Mouse (Mus musculus): ENCODE measurements around the gene Zfp651.

Gene Zfp651

DNA sequence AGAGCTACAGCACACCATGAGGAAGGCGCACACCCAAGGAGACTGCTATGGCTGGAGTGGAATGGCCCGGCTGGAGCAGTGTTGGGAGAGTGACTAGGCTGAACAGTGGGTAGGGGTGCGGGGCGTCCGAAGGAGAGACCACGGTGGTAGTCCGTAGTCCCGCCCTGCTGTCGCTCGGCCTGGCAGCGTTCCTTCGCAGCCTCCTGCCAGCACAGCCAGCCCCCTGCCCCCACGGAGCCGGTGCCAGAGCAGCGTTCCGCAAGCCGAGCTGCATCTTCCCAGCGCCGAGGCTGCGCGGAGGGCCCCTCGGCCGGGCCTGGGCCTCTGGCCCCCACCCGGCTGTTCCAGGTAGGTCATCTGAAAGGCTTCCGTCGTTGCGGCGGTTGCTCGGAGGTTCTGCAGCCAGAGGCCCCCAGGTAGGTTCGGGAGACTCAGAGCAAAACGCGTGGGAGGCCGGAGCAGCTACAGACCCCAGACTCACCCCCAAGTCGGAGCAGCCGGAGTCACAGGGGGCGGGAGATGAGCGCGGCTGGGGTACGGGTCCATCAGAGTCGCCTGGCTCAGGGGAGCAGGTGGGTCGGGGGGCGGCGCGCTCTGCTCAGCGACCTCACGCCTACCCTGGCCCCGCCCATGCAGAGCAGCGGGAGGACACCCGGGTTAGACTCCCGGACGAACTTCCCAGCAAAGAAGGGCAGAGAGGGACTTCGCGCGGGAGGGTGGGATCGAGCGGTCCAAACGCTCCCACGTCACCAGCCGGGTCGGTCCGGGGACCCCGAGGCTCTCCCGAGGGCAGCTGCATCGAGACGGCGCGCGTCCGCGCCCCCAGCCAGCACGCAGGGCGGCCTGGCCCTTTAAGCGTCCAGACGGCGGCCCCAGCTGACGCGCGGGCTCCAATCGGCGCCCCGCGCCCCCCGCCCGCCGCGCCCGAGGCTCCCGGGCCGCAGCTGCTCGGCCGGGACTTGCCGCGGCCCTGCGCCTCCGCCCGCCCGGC is at the start of gene Zfp651:
Zfp651 (plus strand) TSS at position 240 of the 991 bp plus-strand sequence.
- in situ Hi-C loops (cut with MboI; ENCODE audit: low pct_unique_long_range_greater_than_20kb in 1 of 2, low sequenced_read_pairs in 2 of 2, unreplicated experiment in 1 of 2), result no loop called here

DNA sequence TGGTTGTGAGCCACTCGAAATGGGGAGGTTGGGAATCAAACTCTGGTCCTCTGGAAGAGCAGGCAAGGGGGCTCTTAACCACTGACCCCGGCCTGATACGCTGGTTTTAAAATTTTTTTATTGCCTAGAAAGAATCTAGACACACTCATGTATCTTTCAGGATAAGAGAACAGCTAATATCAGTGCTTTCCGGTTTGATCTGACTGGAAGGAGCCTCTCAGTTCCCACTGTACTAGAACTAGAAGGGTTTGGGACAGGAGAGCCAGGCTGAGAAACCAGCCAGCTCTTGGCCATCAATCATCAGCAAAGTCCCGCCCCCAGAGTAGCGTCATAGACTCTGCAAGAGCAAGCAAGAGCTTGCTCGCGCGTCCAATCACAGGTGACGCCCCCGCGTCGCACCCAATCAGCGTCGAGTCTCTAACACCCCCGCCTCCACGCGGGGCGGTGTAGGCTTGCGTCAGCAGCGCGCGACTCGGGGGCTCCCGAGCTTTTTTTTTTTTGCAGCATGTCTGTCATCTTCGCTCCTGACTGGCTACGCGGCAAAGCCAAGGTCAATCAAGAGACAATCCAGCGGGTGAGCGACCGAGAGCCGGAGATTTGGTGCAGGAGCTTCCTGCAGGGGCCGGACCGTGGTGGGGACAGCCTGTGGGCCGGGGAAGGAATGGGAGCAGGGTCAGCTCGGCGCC is 49.1 kb upstream of the Zfp651 start, which contains the start of gene Ss18l2:
Ss18l2 (plus strand) TSS at position 432 of the 686 bp plus-strand sequence.
- in situ Hi-C loops (cut with MboI; ENCODE audit: low pct_unique_long_range_greater_than_20kb in 1 of 2, low sequenced_read_pairs in 2 of 2, unreplicated experiment in 1 of 2), result no loop called here

DNA sequence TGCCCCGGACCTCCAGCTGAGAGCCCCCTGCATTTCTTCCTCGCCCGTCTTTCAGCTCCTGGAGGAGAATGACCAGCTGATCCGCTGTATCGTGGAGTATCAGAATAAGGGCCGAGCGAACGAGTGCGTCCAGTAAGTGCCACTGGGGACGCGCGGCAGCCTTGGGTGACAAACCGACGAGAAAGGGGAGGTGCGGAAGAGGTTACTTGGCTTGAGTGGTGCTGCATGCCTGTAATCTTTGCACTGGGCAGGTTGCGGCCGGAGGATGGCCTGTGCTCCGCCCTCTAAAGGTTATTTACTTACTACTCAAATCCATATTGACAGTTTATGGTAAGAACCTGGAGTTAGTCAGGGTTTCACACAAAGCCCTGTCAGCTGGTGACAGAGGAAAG is 48.5 kb upstream of the Zfp651 start:
- in situ Hi-C loops (cut with MboI; ENCODE audit: low pct_unique_long_range_greater_than_20kb in 1 of 2, low sequenced_read_pairs in 2 of 2, unreplicated experiment in 1 of 2), result no loop called here

DNA sequence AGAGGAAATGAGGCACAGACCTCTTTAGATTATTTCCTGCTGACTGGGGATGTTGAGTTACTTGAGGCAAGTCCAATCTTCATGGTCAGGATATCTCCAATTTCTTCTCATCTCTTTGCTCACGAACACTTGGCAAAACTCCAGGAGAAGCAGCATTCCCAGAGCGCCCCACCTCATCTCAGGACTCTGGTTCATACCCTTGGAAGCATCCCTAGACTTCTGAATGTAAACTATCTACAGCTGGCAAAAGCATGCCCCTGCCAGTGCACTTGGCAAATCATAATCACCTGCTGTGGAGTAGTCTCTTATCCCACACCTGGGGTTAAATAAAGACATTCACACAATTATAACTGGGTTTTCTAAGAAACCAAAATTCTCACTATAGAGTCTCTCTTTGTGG is 42.1 kb upstream of the Zfp651 start:
- in situ Hi-C loops (cut with MboI; ENCODE audit: low pct_unique_long_range_greater_than_20kb in 1 of 2, low sequenced_read_pairs in 2 of 2, unreplicated experiment in 1 of 2), result no loop called here

DNA sequence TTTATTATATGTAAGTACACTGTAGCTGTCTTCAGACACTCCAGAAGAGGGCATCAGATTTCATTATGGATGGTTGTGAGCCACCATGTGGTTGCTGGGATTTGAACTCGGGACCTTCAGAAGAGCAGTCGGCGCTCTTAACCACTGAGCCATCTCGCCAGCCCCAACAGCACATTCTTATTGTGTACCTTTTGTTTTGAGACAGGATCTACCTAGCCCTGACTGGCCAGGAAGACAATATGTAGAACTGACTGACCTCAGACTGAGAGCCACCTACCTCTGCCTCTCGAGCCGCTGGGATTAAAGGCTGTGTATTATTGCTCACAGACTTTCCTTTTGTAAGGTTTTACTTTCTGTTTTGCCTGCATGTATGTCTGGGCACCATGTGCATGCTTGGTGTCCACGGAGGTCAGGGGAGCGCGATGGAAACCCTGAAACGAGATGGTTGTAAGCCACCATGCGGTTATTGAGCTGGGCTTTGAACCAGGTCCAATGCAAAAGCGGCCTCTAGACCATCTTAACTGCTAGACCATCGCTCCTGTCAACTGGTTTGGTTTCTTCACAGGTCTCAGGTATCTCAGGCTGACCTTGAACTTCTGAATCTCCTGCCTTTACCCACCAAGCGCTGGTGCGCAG is 40.9 kb upstream of the Zfp651 start:
- in situ Hi-C loops (cut with MboI; ENCODE audit: low pct_unique_long_range_greater_than_20kb in 1 of 2, low sequenced_read_pairs in 2 of 2, unreplicated experiment in 1 of 2), result no loop called here

DNA sequence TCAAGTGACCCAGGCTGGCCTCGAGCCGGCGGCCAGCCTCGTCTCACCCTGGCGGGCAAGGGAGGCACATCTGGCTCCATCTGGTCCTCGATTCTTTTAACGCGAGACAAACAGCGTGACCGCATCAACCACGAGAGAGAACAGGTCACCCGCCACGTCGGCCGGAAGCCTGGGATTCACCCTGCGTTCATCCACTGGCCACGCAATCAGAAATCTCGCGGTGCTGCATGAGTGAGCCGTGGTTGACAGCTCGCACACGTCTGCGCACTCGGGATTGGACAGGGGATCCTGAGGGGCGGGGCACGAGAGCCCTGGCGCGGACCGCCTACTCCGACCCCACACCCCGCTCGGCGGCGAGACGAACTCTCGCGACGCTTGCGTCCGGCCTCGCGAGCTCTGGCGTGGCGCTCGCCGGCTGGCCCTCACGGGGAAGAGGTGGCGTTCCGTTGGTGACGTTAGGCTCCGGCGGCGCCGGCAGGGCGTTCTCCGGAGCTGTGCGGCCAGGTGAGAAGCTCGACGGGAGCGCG is 40.3 kb upstream of the Zfp651 start, which contains the start of gene Nktr:
Nktr (plus strand) TSS at position 378 of the 527 bp plus-strand sequence.
- in situ Hi-C loops (cut with MboI; ENCODE audit: low pct_unique_long_range_greater_than_20kb in 1 of 2, low sequenced_read_pairs in 2 of 2, unreplicated experiment in 1 of 2), result no loop called here

DNA sequence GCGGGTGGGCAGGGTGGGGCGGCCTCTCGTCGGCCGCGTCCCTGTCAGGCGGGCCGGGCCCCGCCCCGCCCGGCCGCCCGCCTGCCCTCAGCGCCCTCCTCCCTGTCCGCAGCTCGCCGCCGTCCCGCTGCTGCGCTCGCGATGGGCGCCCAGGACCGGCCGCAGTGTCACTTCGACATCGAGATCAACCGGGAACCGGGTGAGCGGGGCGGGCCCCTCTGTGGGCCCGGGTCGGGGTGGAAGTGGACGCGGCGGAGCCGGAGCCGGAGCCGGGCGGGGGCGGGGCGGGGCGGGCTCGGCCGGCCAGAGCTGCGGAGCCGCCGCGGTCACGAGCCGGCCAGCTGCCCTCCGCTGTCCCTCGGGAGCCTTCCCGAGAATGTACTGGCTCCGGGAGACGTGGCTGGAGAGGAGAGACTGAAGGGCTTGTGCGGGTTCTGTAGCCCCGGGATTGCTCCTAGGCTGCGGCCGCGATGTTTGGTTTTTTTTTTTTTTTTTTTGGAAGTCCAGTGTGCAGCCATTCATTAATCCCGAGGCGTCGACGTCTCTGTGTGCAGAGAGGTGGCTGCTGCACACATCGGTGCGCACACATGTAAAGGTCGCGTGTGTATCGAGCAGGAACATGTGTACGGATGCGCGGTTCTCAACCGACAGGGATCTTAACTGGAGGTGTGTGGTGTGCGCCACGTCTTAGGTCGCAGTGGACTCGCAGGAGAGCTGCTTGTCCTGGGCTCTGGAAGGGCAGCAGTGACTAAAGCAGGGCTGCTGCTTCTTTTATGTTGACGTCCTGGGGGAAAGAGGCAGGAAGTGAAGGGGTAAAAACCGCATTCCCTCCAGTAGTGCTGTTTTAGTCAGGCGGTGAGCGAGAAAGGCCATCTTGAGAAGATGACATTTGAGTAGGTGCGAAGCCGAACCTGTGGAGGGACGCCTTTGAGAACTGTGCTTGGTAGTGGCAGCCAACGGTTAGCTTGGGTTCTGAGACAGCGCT is 39.5 kb upstream of the Zfp651 start:
- in situ Hi-C loops (cut with MboI; ENCODE audit: low pct_unique_long_range_greater_than_20kb in 1 of 2, low sequenced_read_pairs in 2 of 2, unreplicated experiment in 1 of 2), result no loop called here

DNA sequence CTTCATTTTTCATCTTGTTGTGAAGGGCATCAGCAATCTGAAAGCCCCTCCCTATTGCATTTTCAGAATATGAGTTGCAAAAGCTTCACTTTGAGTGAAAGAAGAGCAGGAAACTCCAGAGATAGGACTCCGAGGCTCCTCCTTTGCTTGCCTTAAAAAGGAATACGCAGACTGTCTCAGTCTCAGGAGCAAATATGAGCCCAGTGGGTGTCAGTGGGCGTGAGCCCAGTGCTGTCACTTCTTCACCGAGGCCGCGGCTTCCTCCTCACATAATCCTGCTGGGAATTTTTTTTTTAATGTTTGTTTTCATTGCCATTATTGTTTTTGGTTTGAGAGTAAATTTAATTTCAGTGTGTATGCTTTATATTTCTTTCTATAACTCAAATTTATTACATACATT is 18.6 kb upstream of the Zfp651 start:
- in situ Hi-C loops (cut with MboI; ENCODE audit: low pct_unique_long_range_greater_than_20kb in 1 of 2, low sequenced_read_pairs in 2 of 2, unreplicated experiment in 1 of 2), result no loop called here

DNA sequence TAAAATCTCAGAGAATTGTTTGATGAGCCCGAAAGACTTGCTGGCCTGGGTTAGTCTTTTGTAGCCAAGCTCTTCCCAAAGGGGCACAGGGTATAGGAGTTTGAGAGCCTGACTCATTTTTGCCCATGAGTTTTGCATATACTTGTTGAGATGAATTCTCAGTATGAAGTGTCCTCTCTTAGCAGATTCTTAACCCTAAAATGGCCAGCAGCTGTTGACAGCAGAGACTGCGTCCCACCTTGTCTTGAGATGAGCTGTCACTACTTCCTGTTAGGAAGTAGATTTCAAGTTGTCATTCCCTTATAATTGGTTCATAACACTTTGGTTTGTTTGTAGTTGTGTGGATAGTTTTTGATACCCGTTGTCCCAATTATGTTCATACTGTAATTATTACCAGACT is 18.0 kb upstream of the Zfp651 start:
- in situ Hi-C loops (cut with MboI; ENCODE audit: low pct_unique_long_range_greater_than_20kb in 1 of 2, low sequenced_read_pairs in 2 of 2, unreplicated experiment in 1 of 2), result no loop called here

DNA sequence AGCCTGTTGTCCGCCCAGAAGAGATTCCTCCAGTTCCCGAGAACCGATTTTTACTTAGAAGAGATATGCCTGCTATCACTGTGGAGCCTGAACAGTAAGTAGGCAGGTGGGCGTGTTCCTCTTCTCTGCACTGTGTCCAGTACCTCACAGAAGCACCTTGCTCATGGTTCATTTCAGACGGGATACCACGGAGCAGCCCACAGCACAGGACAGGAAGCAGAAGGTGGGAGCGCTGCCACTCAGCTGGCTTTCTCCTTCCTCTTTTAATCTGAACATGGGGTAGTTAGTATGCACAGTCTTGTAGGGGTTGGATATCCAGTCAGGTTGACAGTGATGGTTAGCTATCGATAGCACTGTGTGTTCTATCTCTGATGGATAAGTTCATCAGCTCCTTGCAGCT is 15.1 kb upstream of the Zfp651 start:
- in situ Hi-C loops (cut with MboI; ENCODE audit: low pct_unique_long_range_greater_than_20kb in 1 of 2, low sequenced_read_pairs in 2 of 2, unreplicated experiment in 1 of 2), result no loop called here

DNA sequence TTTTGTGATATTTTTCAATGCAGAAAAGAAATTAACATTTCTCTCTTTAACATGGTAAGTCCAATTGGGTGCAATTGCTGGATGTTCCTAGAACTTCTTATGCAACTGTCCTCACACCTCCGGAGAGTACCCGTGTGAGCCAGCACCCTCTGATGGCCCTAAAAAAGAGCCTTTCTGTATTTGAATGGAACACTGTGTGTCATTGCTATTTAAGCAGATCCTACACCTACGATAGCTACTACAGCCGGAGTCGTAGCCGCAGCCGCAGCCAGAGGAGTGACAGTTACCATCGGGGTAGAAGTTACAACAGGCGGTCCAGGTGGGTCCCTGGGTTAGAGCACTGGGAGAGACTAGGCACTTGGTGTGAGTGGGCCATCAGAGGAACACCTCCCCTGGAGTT is 6.4 kb upstream of the Zfp651 start:
- in situ Hi-C loops (cut with MboI; ENCODE audit: low pct_unique_long_range_greater_than_20kb in 1 of 2, low sequenced_read_pairs in 2 of 2, unreplicated experiment in 1 of 2), result no loop called here

DNA sequence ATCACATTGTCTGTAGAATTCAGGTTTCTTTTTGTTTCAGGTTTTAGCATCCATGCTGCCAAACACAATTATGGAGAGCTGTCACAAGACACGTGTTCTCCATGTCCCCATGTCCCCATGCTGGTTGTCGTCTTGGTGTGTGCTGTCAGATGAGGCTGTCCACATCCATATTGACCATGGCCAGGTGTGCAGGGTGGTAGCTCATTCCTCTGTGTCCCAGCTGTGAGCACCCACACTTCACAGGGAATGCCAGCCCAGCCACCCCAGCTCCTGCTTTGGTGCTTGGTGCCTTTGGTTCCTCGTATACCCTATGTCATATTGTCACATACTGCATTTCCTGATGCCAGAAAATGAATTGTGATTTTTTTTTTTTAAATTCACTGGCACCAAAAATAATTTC is 4.5 kb upstream of the Zfp651 start:
- in situ Hi-C loops (cut with MboI; ENCODE audit: low pct_unique_long_range_greater_than_20kb in 1 of 2, low sequenced_read_pairs in 2 of 2, unreplicated experiment in 1 of 2), result no loop called here

DNA sequence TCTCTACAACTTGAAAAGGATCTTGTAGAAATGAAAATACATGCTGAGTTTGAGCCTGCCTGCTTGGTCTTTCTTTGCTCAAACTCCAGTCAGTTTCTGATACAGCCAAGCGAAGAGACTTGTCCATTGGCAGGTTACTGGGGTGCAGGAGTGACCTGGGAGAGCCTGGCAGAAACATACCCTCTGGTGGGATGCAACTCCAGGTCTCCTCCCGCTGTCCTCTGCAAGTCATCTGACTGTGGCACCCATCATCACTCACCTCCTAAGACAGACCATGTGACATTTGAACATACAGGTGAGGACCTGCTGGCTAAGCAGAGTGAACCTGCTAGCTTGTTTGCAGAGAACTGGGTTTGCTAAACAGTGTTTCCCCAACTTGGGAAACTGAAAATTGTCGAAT is 2.3 kb upstream of the Zfp651 start:
- in situ Hi-C loops (cut with MboI; ENCODE audit: low pct_unique_long_range_greater_than_20kb in 1 of 2, low sequenced_read_pairs in 2 of 2, unreplicated experiment in 1 of 2), result no loop called here

DNA sequence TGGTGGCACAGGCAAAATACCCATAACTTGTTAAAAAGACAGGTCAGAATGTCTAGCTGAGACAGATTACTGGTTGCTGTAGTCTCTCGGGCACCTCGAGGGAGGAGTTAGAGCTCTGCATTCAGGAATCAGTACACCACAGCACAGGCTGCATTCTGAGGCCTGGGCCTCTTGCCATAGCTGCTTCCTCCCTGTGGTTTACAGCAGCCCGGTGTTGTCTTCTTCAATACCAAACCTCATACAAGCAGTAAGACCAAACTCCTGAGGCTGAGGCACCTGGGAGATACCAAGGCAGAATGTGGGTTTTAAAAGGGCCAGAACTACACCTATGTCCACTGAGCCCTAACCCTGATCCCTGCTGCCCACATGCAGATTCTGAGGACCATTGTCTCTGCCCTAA is 1.7 kb upstream of the Zfp651 start:
- in situ Hi-C loops (cut with MboI; ENCODE audit: low pct_unique_long_range_greater_than_20kb in 1 of 2, low sequenced_read_pairs in 2 of 2, unreplicated experiment in 1 of 2), result no loop called here

DNA sequence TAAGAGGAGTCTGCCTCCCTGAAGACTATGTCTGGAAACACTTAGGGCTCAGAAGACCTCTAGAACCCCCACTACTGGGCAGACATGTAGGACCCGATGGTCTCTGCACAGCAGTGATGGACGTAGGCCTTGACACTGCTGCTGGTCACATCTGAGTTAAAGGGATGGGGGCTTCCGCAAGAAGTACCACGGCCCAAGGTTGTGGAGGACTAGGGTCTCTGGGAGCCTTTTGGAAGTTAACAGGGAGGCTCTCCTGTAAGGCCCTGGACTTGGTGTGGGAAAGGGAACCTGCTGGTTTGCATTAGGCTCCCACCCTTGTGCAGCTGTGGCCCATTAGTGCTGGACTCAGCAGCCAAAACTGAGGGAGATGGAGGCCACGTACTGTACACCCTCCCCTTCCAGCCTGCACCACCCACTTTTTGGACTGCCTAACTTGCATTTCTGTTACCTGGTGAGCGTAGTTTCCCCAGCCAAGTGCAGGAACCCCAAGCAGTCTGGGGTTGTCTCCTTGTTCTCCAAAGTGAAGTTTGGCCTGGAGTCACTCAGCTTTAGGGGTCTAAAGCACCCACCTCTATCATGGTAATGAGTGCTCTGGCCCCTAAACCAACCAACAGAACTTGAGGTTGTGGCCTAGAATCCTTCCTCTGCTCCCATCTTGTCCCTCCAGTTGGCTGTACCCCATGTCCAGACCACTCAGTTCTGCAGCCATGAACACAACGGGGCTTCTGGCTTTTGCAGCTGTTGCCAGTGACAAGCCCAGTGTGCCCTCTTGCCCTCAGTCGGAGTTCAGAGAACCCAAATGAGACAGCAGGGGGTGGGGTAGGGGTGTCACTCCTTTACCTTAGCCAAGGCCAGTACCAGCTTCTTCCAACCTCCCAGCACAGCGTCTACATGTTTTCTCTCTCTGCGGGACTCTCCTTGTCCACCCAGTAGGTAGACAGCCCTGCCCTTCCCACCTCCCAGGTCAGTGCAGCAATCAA is 1.0 kb upstream of the Zfp651 start:
- in situ Hi-C loops (cut with MboI; ENCODE audit: low pct_unique_long_range_greater_than_20kb in 1 of 2, low sequenced_read_pairs in 2 of 2, unreplicated experiment in 1 of 2), result no loop called here

DNA sequence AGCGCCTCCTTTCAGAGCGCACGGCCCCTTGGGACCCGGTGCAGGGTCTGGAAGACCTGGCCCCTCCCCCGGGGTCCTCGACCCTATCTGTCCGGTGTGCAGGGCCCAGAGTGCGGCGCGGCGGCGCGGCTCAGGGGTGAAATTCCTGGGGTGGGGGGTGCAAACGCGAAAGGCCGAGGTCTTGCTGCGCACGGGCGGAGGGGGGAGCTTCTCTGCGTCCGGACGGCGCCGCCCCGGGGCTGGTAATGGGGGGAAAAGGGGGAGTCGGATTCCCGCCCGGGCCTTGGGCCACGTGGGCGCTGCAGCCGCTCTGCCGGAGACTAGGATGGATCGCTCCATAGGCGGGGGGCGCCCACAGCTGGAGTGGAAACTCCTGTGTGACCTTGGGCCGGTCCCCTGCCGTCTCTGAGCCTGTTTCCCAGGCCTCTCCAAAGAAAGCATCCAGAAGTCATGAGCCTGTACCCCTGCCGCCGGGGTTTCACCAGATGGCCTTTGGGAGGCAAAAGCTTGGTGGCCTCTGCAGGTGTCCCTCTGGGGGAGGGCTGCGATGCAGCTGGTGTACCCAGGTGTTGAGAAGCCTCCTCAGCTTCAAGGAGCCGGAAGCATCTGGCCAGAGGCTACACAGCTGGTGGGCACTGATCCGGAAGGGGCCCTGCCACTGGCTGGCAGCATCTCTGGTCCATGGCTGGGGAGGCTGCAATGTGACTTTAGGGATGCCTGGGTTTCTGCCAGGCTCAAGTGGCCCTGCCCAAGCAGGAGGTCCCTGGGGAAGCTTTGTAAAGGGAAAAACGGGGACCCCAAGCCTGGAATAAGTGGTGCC is 1.4 kb downstream of the Zfp651 start:
- in situ Hi-C loops (cut with MboI; ENCODE audit: low pct_unique_long_range_greater_than_20kb in 1 of 2, low sequenced_read_pairs in 2 of 2, unreplicated experiment in 1 of 2), result no loop called here

Measured in mouse embryonic stem cell (cell line).